Mouse (Mus musculus): Measurements from ENCODE around the gene Paqr4. TPM values are rescaled to one million over a fixed set of nuclear protein-coding genes. Genes with fewer than 3 reads are reported as not detected.
A peak's percentile ranks its signal among the peaks of the same experiment; 100 is the strongest.

Paqr4 gene
- polyA plus RNA-seq, 1 experiment from 2014 or later = 58.2 TPM

DNA sequence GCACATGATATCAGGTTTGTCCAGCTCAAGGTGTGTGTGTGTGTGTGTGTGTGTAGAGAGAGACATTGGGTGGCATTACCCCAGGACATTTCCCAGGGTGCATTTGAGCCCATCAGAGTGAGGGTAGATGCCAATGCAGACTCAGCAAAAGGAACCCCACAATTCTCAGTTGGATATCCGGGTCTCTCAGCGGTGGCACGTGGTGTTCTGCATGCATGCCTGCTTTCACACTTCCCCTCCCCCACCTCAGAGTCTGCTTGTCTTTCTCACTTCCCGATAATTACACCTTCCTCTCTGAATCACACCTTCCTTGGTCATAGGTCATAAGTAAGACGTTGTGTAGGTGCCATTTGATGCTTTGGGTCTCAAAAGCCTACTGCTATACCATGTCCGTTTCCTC is 7.4 kb upstream of the Paqr4 start:
- Histone ChIP-seq H3K4me2 (no peak overlapping the region), H3K36me3 (peaks cover 25% of the 10 kb centered on the region), H3K27ac (no peak overlapping the region), H3K27me3 (peaks cover 58% of the 10 kb centered on the region), H3K4me1 (replicated peaks) (peaks cover 21% of the 10 kb centered on the region), H3K4me3 (no peak overlapping the region), H3K9me3 (no peaks in the 10 kb centered on the region), H3K9ac (no peak overlapping the region)
- 50% methylated on average over 6 of the region's 6 CpGs for WGBS
- no peak for ATAC-seq (ENCODE audit: low FRiP score)

DNA sequence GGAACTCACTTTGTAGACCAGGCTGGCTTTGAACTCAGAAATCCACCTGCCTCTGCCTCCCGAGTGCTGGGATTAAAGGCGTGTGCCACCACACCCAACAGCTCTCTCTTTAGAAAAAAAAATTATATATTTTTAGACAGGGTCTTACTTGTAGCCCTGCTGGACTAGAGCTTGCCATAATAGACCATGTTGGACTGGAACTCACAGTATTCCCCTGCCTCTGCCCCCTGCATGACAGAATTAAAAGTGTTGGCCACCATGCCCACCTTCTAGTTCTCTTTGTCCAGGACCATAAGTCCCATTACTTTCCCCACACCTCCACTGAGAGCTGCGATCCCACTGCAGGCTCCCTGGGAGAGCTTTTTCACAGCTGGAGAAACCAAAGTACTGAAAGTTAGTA is 6.8 kb upstream of the Paqr4 start:
- 86% methylated on average over 3 of the region's 3 CpGs for WGBS
- H3K27me3 ChIP-seq = peaks cover 63% of the 10 kb centered on the region
- ATAC-seq (ENCODE audit: low FRiP score) = no peak
- H3K4me1 ChIP-seq (replicated peaks) = peaks cover 26% of the 10 kb centered on the region
- H3K4me2 ChIP-seq = no peak overlapping the region
- no peak overlapping the region for H3K4me3 ChIP-seq
- H3K36me3 ChIP-seq = peaks cover 19% of the 10 kb centered on the region
- H3K9me3 ChIP-seq = no peaks in the 10 kb centered on the region
- no peak overlapping the region for H3K27ac ChIP-seq
- H3K9ac ChIP-seq = no peak overlapping the region

- Histone ChIP-seq H3K9me3 (no peaks in the 10 kb centered on the region), H3K4me3 (no peak overlapping the region), H3K36me3 (peaks cover 12% of the 10 kb centered on the region), H3K27ac (no peak overlapping the region), H3K4me2 (no peak overlapping the region), H3K27me3 (peaks cover 70% of the 10 kb centered on the region), H3K4me1 (replicated peaks) (peaks cover 33% of the 10 kb centered on the region), H3K9ac (no peak overlapping the region)
- WGBS = 86% methylated on average over 3 of the region's 3 CpGs
- ATAC-seq (ENCODE audit: low FRiP score) = no peak
These were observed 6.1 kb upstream of the Paqr4 start for GRCm38 (mm10) chr17:23746767-23747166.

DNA sequence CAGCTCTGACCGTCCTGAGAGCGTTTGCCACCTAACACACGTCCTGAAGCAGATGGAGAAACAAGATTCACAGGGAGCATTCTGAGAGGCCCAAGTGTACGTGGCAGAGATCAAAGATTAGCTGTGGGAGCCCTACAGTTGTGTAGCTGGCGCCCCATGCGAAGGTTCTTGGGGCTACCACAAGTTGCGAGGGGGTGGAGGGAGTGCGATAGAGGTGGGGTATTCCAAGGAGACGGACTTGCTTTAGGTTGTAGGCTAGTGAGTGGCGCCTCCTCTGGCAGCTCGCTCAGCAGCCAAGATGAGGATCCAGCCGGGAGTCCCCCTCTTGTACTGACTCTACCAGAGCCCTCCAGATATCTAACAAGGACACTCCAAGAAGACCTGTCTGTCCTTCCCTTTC is 5.6 kb upstream of the Paqr4 start:
- peaks cover 75% of the 10 kb centered on the region for H3K27me3 ChIP-seq
- peaks cover 33% of the 10 kb centered on the region for H3K4me1 ChIP-seq (replicated peaks)
- peak overlapping the region; percentile 40 for H3K4me3 ChIP-seq
- no peak overlapping the region for H3K27ac ChIP-seq
- no peak overlapping the region for H3K9ac ChIP-seq
- H3K4me2 ChIP-seq = peak overlapping the region; percentile 72
- H3K9me3 ChIP-seq = no peaks in the 10 kb centered on the region
- H3K36me3 ChIP-seq = peaks cover 8% of the 10 kb centered on the region
- no peak for ATAC-seq (ENCODE audit: low FRiP score)
- under 1% methylated on average over 12 of the region's 12 CpGs for WGBS

DNA sequence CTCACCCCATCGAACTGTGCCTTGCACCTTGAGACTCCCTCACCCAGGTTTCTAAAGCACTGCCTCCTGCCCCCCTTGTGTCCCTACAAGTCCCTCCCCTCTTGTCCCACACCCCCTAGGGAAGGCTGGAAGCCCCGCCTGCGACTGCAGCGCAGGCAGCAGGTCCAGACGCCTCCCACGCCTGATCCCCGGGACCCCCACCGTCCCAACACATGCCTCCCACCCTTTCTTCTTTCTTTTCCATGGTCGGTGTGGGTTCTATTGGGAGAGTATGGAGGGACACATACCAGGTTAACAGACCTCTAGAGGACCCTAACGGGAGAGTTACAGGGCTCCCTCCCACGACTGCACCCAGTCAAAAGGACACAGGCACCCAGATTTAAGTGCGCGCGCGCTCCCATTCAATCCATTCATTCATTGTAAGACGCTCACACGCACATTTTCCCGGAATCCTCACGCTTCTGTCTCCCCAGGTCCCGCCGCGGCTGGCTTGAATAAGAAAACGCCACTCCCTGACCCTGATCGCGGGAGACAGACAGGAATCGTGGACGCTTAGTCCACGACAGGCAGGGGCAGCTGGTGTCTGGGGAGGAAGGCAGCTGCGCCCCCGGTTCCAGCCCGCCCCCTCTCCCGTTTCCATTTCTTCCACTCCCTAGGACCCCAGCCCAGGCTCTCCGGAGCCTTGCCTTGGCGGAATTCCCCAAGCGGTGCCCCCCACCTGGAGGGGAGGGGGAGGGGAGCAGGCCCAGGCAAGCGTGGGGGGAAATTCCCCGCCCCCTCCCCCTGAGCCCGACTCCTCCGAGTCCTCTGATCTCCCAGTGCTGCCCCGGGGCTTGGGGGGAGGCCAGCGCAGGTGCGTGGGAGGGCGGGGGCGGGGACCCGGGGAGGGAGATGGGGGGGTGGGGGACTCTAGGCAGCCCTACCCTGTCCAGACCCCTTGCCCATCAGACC is 4.9 kb upstream of the Paqr4 start, which contains the start of gene Kremen2:
Kremen2 (minus strand) TSS at position 533 of the 951 bp plus-strand sequence.
- Histone ChIP-seq H3K4me2 (peak within 1 kb of the TSS; percentile 72), H3K27ac (no peak within 1 kb of the TSS), H3K4me3 (peak within 1 kb of the TSS; percentile 40), H3K9me3 (no peaks in the 10 kb centered on the region), H3K4me1 (replicated peaks) (peaks cover 36% of the 10 kb centered on the region), H3K27me3 (peaks cover 82% of the 10 kb centered on the region), H3K9ac (peak within 1 kb of the TSS; percentile 71), H3K36me3 (peaks cover 4% of the 10 kb centered on the region)
- WGBS = 1% methylated on average over 40 of the region's 45 CpGs
- ATAC-seq (ENCODE audit: low FRiP score) = no peak

DNA sequence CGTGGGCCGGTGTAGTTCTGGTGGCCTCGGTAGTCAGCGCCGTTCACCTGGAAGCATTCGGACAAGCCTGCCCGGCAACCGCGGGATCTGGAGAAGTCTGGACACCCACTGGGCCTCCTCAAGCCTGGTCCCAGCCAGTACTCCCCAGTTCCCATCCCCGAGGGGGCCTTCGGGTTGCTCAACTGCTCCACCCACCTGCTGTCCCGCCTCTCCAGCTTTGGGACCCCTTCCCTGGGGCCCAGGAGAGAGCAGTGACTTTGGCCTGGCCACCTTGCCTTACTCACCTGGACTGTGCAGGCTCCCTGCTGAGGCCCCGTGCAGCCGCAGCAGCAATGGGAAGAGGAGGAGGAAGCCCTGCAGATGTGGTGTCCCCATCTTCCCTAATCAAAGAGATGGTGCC is 4.0 kb upstream of the Paqr4 start:
- peak overlapping the region; percentile 72 for H3K4me2 ChIP-seq
- ATAC-seq (ENCODE audit: low FRiP score) = no peak
- WGBS = 3% methylated on average over 14 of the region's 14 CpGs
- no peak overlapping the region for H3K9ac ChIP-seq
- H3K27ac ChIP-seq = no peak overlapping the region
- H3K27me3 ChIP-seq = peaks cover 83% of the 10 kb centered on the region
- no peaks in the 10 kb centered on the region; the same call in 1 of the 2 replicates for H3K36me3 ChIP-seq
- H3K4me3 ChIP-seq = peak overlapping the region; percentile 40
- H3K4me1 ChIP-seq (replicated peaks) = peaks cover 38% of the 10 kb centered on the region
- H3K9me3 ChIP-seq = no peaks in the 10 kb centered on the region

DNA sequence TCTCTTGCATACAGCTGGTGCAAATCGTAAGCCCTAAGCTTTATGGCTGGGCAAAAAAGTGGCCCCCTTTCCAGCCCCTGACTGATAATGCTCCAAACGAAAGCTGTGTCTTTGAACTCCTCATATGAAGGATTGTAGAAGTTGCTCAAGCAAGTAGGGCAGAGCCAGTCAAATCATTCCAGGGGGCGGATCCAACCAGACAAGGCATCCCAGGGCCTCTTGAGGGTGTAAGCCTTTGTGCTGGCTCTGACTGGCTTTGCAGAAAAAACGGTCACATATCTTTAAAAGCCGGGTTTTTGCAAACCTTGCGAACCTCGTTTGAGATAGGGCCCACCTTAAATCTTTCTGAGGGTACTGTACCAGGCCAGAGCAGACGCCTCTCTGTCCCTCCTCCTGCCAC is 3.4 kb upstream of the Paqr4 start:
- no peak overlapping the region for H3K4me2 ChIP-seq
- H3K36me3 ChIP-seq = no peaks in the 10 kb centered on the region
- H3K4me1 ChIP-seq (replicated peaks) = peaks cover 43% of the 10 kb centered on the region
- no peak overlapping the region for H3K9ac ChIP-seq
- peaks cover 83% of the 10 kb centered on the region for H3K27me3 ChIP-seq
- no peak overlapping the region for H3K27ac ChIP-seq
- no peak overlapping the region for H3K4me3 ChIP-seq
- no peak for ATAC-seq (ENCODE audit: low FRiP score)
- no peaks in the 10 kb centered on the region for H3K9me3 ChIP-seq
- WGBS = 17% methylated on average over 8 of the region's 8 CpGs

DNA sequence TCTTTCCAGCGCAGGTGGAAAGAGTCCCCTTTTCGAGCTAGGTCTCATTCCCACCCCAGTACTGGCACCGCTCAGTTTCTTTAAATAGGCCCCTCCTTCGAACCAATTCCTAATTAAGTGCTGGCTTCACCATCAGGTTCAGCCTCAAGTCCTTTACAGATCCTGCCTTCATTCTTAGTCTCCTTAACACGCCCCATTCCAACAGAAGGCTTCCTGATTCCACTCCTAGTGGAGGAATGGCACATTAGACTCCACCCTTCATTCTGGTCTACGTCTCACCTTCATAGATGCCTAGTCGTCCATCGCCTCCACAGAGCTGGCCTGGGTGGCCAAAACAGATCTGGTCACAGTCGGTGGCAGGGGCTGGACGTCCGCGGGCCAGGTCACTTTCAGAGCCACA is 2.3 kb upstream of the Paqr4 start:
- no peak overlapping the region for H3K9ac ChIP-seq
- H3K27me3 ChIP-seq = peaks cover 75% of the 10 kb centered on the region
- peak overlapping the region; percentile 31; the same call in 1 of the 2 replicates for H3K4me3 ChIP-seq
- WGBS = 63% methylated on average over 12 of the region's 12 CpGs
- no peaks in the 10 kb centered on the region for H3K36me3 ChIP-seq
- no peaks in the 10 kb centered on the region for H3K9me3 ChIP-seq
- peaks cover 54% of the 10 kb centered on the region for H3K4me1 ChIP-seq (replicated peaks)
- no peak overlapping the region for H3K27ac ChIP-seq
- H3K4me2 ChIP-seq = no peak overlapping the region
- ATAC-seq (ENCODE audit: low FRiP score) = no peak

- 8% methylated on average over 44 of the region's 44 CpGs for WGBS
- peaks cover 61% of the 10 kb centered on the region for H3K4me1 ChIP-seq (replicated peaks)
These were observed 1.6 kb upstream of the Paqr4 start for GRCm38 (mm10) chr17:23742210-23742793.

DNA sequence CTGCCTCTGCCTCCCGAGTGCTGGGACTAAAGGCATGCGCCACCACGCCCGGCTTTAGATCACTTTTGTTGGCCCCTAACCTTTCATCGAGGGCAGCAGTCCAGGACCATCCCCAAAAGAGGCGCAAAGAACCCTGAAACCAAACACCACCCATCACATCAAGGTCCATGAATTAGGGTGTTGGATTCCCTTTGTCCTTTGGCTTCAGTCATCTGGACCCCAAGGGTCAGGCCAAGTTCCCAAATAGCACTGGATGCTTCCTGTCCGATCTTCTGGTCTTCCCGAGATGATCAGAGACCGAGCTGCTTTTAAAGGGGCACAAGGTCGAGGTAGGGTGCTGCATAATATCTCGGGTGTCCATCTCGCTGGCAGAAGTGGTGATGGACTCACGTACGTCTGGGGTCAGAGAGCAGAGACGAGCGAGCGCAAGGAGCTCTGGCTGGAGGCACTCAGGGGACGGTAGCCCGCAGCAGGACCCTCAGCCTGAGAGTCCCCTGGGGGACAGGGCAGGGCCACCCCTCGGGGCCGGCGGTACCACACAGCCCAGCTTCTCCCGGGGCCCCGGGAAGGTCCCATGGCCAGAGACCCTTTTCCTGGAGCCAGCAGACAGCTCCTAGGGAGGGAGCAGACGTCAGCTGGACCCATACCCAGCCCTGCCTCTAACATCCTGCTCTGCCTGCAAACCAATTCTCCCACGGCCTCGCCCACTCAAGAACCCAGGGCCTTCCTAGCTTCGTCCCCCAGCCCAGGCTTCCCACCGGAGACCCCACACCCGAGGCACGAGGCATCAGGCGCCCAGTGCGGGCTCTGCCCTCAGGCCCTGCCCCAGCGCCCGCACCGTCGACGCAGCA is 917 bp upstream of the Paqr4 start:
- peak overlapping the region; percentile 47 for H3K4me2 ChIP-seq
- peaks cover 12% of the 10 kb centered on the region for H3K36me3 ChIP-seq
- H3K4me1 ChIP-seq (replicated peaks) = peaks cover 61% of the 10 kb centered on the region
- ATAC-seq (ENCODE audit: low FRiP score) = no peak
- H3K4me3 ChIP-seq = peak overlapping the region; percentile 31
- peaks cover 61% of the 10 kb centered on the region for H3K27me3 ChIP-seq
- no peak overlapping the region for H3K27ac ChIP-seq
- H3K9me3 ChIP-seq = no peaks in the 10 kb centered on the region
- whole genome bisulfite sequencing = 48% methylated on average over 38 of the region's 38 CpGs
- H3K9ac ChIP-seq = peak overlapping the region; percentile 35; the same call in 1 of the 2 replicates

More at GRCm38 (mm10) chr17:23742210-23742793, 1.6 kb upstream of the Paqr4 start:
- peak overlapping the region; percentile 47 for H3K4me2 ChIP-seq
- H3K27ac ChIP-seq = no peak overlapping the region
- H3K9ac ChIP-seq = peak overlapping the region; percentile 35; the same call in 1 of the 2 replicates
- H3K4me3 ChIP-seq = peak overlapping the region; percentile 31
- no peaks in the 10 kb centered on the region for H3K9me3 ChIP-seq
- peaks cover 5% of the 10 kb centered on the region for H3K36me3 ChIP-seq
- no peak for ATAC-seq (ENCODE audit: low FRiP score)
- H3K27me3 ChIP-seq = peaks cover 68% of the 10 kb centered on the region

GRCm38 (mm10) chr17:23740136-23740584 is 507 bp downstream of the Paqr4 start:
- under 1% methylated on average over 45 of the region's 46 CpGs for WGBS
- Histone ChIP-seq H3K4me3 (peak overlapping the region; percentile 76), H3K4me2 (peak overlapping the region; percentile 88), H3K27ac (peak overlapping the region; percentile 90), H3K9me3 (no peaks in the 10 kb centered on the region), H3K27me3 (peaks cover 47% of the 10 kb centered on the region), H3K4me1 (replicated peaks) (peaks cover 48% of the 10 kb centered on the region), H3K9ac (peak overlapping the region; percentile 90), H3K36me3 (peaks cover 26% of the 10 kb centered on the region)
- ATAC-seq (ENCODE audit: low FRiP score) = peak; percentile 84
